Mouse (Mus musculus): Measurements from ENCODE around the gene Sbk2.

DNA sequence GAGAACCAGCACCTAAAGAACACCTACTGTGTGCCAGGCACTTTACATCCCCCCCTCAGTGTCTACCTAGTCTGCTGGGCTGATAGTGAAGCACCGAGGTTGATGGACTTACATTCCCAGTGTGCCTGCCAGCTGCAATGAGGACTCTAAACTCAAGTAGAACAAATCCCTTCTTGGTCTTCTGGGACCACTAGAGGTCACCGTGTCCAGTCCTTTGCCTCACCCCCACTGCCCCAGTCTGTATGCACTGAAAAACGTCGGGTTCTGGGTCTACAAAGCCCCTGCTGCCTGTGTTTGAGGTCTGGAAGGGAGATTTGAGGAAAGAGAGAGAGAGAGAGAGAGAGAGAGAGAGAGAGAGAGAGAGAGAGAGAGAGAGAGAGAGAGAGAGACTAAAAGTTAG lies 39.7 kb downstream of the Sbk2 start:
- TF ChIP-seq CTCF (IDR thresholded peaks at IDR 0.05; ENCODE audit: extremely low read depth, insufficient read depth, low read length) (no peak), POLR2A (IDR thresholded peaks at IDR 0.05; ENCODE audit: extremely low read depth, insufficient read depth, low read length) (no peak)
